Mouse (Mus musculus): Measurements from ENCODE around the gene Ipcef1.
"Not testable (repeated sequence)": the region's sequence is repeated elsewhere in the genome, so short reads cannot be mapped to it uniquely, and the experiment has no call there.

Gene Ipcef1

DNA sequence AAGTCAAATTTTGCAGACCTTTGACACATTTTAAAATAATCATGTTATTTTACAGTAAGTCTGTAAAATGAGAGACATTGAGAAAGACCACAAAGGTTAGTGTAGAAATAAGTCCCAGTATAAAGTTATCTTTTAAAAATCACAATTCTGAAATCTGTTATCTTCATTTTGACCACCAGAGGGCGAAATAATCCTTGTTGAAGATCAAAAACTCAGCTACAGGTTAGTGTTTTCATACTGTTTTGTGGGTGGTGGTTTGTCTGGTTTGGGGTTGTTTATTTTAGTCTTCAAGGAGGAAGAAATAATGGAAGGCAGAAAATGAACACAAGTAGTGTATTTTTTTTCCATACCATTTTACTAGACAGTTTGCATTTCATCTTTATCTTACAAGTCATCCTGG is 166.8 kb downstream of the Ipcef1 start:
- DNase-seq (ENCODE audit: low spot score), result peak; percentile 22

GRCm38 (mm10) chr10:6882041-6882440 is 170.2 kb downstream of the Ipcef1 start:
- DNase-seq (ENCODE audit: low spot score), result not testable (repeated sequence)

- DNase-seq (ENCODE audit: low spot score), result no peak
These were observed 173.9 kb downstream of the Ipcef1 start for GRCm38 (mm10) chr10:6878276-6878881.

GRCm38 (mm10) chr10:6873917-6874316 is 178.4 kb downstream of the Ipcef1 start:
- DNase-seq (ENCODE audit: low spot score), result no peak

DNA sequence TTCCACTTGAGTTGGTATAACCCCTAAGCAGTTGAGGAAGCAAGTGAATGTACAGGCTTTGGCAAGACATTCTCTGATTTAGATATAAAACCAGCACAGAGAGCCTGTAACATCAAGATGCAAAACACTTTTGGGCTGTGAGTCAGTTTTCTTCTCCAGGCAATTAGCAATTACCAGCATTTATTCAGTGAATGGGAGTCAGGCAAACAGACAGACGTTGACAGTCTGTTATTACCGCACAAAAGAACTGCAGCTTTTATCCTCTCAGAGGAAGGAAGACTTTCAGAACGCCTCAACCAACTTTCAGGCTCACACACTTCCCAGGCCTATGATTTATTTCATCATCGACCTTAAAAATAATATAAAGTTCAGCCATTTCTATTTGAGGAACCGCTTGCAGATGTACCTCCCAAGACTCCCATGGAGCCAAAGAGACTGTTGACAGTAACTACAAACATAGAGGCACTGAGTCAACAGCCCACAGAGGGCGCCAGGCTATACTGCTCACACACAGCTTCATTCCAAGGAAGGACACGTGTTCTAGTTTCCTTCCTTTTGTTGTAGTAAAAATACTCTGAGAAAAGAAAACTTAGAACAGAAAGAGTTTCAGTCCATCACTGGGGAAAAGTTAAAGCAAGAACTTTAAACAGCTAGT is 180.7 kb downstream of the Ipcef1 start:
- DNase-seq (ENCODE audit: low spot score), result no peak

DNA sequence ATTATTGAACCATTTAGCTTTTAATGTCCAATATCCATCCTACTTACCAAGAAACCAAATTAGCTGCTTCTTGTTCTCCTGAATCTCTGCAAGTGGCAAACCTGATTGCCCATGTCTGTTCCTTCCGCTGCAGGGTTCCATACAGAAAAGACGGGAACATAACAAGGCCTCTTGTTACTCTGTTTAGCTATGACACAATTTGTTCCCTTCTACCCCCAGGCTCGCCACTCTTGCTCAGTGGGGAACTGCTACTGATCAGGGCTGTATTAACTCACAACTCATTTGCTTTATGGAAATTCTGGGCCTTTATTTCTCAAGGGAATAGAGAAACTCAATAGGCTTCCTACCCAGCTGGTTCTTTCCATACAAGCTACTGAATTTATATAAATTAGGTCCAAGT is 196.5 kb downstream of the Ipcef1 start:
- DNase-seq (ENCODE audit: low spot score), result no peak

- peak; percentile 32 for DNase-seq (ENCODE audit: low spot score)
These were observed 203.4 kb downstream of the Ipcef1 start for GRCm38 (mm10) chr10:6848834-6849233.

- DNase-seq (ENCODE audit: low spot score), result peak; percentile 11
These were observed 204.0 kb downstream of the Ipcef1 start for GRCm38 (mm10) chr10:6848162-6848754.

DNA sequence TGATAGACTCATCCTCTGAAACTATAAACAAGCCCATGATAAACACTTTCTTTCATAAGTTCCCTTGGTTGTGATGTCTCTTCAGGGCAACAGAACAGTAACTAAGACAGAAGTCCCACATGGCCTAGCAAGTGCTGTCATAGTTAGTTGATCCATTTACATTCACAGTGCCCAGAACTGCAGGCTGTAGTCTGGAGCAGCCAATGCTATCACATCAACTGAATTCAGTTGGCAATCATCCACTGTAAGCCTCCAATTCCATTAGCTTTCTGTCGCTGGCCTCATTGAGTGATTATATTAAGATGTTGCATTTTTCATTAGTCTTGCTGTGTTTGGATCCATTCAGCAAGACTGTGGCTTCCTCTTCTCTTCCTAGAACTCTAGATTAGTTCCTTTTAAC is 206.0 kb downstream of the Ipcef1 start:
- no peak for DNase-seq (ENCODE audit: low spot score)

DNA sequence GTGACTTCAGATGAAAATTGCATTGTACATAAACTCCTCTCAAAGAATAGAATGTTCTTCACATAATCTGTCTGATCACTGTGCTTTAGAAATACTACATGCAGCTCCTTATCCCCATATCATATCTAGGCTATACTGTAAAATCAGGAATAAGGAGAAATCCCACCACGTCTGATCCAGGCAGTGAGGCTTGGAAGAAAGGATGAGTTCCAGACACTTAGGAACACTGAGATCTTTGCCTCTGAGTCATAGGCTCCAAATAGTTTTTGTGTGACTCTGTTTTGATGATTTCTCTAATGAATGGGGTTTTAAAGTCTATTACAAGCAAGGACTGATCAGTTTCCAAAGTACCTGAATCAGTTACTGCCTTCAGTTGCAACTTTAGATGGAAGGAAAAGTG is 210.1 kb downstream of the Ipcef1 start:
- no peak for DNase-seq (ENCODE audit: low spot score)
